Mouse (Mus musculus) urinary bladder, adult 2 months (tissue): ENCODE results near the gene Cab39l. TPM values are rescaled to one million over a fixed set of nuclear protein-coding genes. Genes with fewer than 3 reads are reported as not detected.

Experiments used
- DNase-seq: peaks from one replicate; pipeline ENCODE4 v3.0.0; 2022; ENCODE audit warnings: low spot score
- polyA plus RNA-seq: library from polyadenylated mRNA; depleted of rRNA; stranded (reverse); fragments of >200 nt; gene quantifications from 2 replicates; pipeline ENCODE4 v1.2.3, GENCODE M21; 2012

Cab39l gene
- polyA plus RNA-seq, 1 experiment = 59.8 TPM

- DNase-seq = no peak
Measured at GRCm38 (mm10) chr14:59506139-59506538, 65.4 kb downstream of the Cab39l start.

DNA sequence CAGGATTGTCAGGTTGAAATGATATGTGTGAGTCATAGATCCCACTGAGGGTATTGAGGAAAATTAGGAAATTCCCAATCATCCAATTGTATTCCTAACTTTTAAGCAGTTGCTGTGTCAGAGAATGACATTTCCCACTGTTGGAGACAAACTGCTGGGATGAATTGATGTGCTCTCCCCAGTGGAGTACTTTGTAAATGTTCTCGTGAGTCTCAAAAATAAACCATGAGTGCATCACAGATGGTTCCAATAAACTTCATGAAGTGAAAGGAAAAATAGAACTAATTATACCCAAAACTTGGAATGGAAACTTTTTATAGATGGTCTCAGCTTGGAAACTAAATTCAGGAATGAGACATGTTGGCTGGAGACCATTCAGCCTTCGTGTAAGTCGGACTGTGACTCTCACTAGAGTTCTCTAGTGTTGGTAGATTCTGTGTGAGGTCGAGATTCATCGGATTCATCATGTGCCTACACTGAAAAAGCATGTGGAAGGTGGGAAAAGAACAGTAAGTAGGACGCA lies 73.2 kb downstream of the Cab39l start:
- no peak for DNase-seq

GRCm38 (mm10) chr14:59525843-59526242 lies 85.1 kb downstream of the Cab39l start:
- DNase-seq = no peak

DNA sequence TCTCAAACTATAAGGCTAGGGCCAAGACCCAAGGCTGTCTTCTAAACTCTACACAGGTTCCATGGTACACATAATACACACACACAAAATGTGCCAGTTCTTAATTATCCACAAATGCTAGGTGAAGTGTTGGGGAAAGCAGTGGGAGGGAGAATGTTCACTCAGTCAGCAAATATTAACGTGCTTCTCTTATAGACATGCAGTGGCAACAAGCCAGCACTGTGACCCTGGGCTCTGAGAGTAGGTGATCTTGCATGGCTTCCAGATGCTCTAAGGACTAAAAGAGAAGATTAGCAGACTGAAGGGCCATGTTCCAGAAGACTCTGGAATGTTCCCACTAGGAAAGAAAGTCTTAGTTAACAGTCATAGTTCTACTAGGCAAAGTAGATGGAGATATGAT lies 90.0 kb downstream of the Cab39l start:
- no peak for DNase-seq

DNA sequence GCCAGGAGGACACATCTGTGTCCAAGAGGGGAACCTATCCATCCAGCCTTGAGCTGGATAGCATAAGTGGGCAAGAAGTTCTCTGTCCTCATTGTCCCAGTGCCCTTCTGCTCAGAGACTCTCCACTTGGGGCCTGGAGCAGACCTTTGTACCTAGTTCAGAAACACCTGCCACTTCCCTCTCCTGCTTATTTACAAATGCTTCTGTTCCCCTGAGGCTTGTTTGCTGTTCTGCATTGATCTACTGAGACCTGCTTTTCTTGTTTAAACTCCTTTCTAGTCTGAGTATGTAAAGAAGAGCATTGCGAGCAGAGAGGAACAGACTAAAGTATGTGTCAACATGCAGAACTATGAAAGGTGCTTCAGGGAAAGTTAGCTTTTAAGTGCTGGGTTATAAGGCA lies 92.2 kb downstream of the Cab39l start:
- DNase-seq = no peak

DNA sequence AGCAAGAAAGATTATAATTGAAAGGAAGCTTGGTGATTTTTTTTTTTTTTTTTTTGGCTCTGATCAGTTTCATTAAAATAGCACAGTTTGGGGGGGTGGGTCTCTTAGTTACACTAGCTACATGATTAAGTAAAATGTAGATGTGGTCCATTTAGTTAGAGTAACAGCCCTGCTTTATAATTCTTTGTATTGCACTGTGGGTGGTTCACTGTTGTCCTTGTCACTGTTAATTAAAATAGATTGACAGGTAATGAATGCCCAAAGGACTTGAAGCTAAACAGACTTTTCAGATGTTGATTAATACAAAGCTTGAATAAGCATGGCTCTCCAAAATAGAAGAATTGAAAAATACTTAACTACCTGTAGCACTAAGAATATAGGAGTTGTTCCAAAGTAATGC lies 93.1 kb downstream of the Cab39l start:
- DNase-seq = no peak

DNA sequence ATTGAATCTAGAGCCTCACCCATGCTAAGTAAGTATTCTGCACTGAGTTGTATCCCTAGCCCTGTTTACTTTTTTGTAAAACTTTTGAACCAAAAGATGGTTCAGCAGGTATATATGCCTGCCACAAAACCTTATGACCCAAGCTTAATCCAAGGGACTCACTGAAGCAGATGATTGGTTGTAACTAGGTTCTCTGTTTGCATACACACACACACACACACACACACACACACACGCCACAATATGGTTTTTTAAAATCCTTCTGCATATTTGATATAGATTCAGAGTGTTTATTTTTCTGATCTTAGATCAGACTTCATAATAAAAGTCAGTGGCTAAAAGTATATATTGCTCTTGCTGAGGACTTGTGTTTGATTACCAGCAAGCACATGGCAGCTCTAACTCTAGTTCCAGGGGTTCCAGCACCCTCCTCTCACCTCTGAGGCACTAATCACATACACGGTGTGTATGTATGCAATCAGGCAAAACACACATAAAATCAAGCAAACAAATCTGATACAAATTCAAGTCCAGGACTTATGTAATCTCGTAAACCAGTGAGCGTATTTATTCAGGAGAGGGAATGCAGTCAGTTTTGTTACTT lies 97.2 kb downstream of the Cab39l start:
- no peak for DNase-seq

- no peak for DNase-seq
Measured at GRCm38 (mm10) chr14:59540230-59540629, 99.5 kb downstream of the Cab39l start.

DNA sequence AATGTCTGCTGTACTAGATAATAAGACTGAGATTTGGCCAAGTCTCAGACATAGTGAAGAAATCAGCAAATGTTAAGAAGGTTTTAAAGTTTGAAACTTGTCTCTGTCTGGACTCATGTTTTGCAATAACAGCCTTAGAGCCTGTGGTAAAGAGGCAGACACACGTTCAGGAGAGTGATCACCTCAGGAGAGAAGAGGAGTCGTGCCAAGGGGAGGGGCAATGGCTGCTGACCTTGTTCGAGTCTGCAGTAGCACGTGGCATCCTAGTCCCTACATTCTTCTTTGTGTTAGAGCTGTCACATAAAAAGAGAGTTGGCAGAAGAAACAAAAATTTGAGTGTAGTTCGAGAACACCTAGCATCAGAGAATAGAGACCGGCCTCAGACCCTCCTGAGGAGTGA lies 100.0 kb downstream of the Cab39l start:
- no peak for DNase-seq

- DNase-seq = no peak
Measured at GRCm38 (mm10) chr14:59543158-59543826, 102.5 kb downstream of the Cab39l start.

DNA sequence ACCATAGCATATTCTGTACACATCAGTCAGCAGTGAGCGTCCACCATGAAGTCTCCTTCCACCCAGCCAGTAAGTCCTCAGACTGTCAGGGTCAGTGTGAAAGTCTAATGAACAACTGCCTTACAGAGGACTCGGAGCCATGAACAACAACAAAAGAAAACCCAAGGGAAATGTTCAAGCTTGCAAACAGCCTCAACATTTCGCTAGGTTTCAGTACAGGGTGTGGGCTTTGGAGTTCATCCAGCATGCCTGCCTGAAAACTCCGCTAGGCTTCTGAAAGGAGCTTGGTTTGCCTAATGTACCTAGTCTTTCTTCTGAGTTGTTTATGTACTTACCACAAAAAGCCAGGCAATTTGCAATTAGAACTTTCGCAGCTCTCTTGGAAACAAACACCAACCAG lies 103.2 kb downstream of the Cab39l start:
- no peak for DNase-seq

- no peak for DNase-seq
Measured at GRCm38 (mm10) chr14:59546162-59546880, 105.5 kb downstream of the Cab39l start.

- DNase-seq = no peak
Measured at GRCm38 (mm10) chr14:59547530-59547929, 106.8 kb downstream of the Cab39l start.

GRCm38 (mm10) chr14:59548532-59548931 lies 107.8 kb downstream of the Cab39l start:
- no peak for DNase-seq

GRCm38 (mm10) chr14:59549106-59549505 lies 108.3 kb downstream of the Cab39l start:
- peak; percentile 49 for DNase-seq

GRCm38 (mm10) chr14:59550841-59551240 lies 110.1 kb downstream of the Cab39l start:
- DNase-seq = no peak

GRCm38 (mm10) chr14:59551956-59552355 lies 111.2 kb downstream of the Cab39l start:
- no peak for DNase-seq

- no peak for DNase-seq
Measured at GRCm38 (mm10) chr14:59554025-59554424, 113.3 kb downstream of the Cab39l start.

DNA sequence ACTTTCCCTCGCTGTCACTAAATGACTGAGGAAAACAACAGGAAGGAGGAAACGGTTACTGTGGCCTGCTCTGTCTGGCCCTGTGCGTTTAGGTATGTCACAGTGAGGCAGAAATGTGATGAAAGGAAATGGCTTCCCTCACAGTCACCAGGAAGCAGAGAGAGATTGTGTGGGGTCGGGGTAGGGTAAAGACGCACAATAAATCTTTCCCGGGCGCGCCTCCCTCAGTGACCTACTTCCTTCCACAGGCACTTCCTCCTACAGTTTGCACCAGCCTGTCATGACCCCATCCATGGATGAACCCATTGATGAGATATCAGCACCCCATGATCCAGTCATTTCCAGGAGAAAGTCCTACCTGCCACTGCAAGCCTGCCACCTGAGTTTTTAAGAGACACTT lies 114.2 kb downstream of the Cab39l start:
- no peak for DNase-seq

- DNase-seq = peak; percentile 44
Measured at GRCm38 (mm10) chr14:59555928-59556531, 115.3 kb downstream of the Cab39l start.

DNA sequence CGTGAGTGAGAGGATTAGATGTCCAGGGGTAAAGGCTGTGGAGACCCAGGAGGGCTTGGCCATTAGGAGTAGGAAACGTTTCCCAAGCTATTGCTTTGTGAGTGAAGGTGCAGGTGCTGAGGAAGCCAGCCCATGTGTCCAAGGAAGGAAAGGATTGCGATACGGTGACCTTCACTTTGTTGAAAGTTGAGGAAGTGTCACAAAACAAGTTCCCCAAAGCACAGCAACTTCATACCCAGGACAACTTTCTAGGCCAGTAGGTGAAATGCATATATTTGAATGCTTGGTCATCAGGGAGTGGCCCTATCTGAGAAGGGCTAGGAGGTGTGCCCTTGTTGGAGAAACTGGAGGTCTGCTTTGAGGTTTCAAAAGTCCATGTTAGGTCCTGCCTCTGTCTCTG lies 116.3 kb downstream of the Cab39l start:
- no peak for DNase-seq

GRCm38 (mm10) chr14:59557886-59558285 lies 117.1 kb downstream of the Cab39l start:
- no peak for DNase-seq
